Mouse (Mus musculus): ENCODE results near the gene Gm49380. TPM values are rescaled to one million over a fixed set of nuclear protein-coding genes. Genes with fewer than 3 reads are reported as not detected.

Gene Gm49380
- total and polyA plus RNA-seq, 3 experiments = 0.24 TPM; not detected in 2

Other genes starting within 250 kb of the Gm49380 start
- gene Thy1, start 70.1 kb downstream of the Gm49380 start, total RNA-seq (2012; rRNA removed) = 1.5 and 4.0 TPM in 2 replicates
- gene Thy1, start 70.1 kb downstream of the Gm49380 start, polyA plus RNA-seq (2012; ENCODE audit: insufficient read depth in 1 of 2, insufficient read length in 2 of 2, low read depth in 1 of 2, low replicate concordance in 2 of 2, missing spikeins in 1 of 2) = 10 to 100 TPM in 1 of 2 experiments, not detected in 1; 24.0 TPM
- gene Usp2, start 46.5 kb downstream of the Gm49380 start, total RNA-seq (2012; rRNA removed) = 3.6 and 4.3 TPM in 2 replicates
- 10 to 100 TPM in 1 of 2 experiments, not detected in 1; 13.9 TPM for gene Usp2, start 46.5 kb downstream of the Gm49380 start, polyA plus RNA-seq (2012; ENCODE audit: insufficient read depth in 1 of 2, insufficient read length in 2 of 2, low read depth in 1 of 2, low replicate concordance in 2 of 2, missing spikeins in 1 of 2)
- gene Mfrp, start 11.8 kb downstream of the Gm49380 start, total RNA-seq (2012; rRNA removed) = not detected in 2 replicates
- gene Mfrp, start 11.8 kb downstream of the Gm49380 start, polyA plus RNA-seq (2012; ENCODE audit: insufficient read depth in 1 of 2, insufficient read length in 2 of 2, low read depth in 1 of 2, low replicate concordance in 2 of 2, missing spikeins in 1 of 2) = under 1 TPM in 1 of 2 experiments, not detected in 1; 0.10 TPM
- 0.19 TPM in 1 of 2 replicates, not detected in the other for gene C1qtnf5, start 6.3 kb downstream of the Gm49380 start, total RNA-seq (2012; rRNA removed)
- under 1 TPM in 1 of 2 experiments, not detected in 1; 0.13 TPM for gene C1qtnf5, start 6.3 kb downstream of the Gm49380 start, polyA plus RNA-seq (2012; ENCODE audit: insufficient read depth in 1 of 2, insufficient read length in 2 of 2, low read depth in 1 of 2, low replicate concordance in 2 of 2, missing spikeins in 1 of 2)
- gene Rnf26, start within 50 bp of the Gm49380 start, total RNA-seq (2012; rRNA removed) = 13.3 and 14.0 TPM in 2 replicates
- 10 to 100 TPM in 1 of 2 experiments, not detected in 1; 55.1 TPM for gene Rnf26, start within 50 bp of the Gm49380 start, polyA plus RNA-seq (2012; ENCODE audit: insufficient read depth in 1 of 2, insufficient read length in 2 of 2, low read depth in 1 of 2, low replicate concordance in 2 of 2, missing spikeins in 1 of 2)
- 0.10 and 0.15 TPM in 2 replicates for gene Mcam, start 21.0 kb upstream of the Gm49380 start, total RNA-seq (2012; rRNA removed)
- under 1 TPM in 1 of 2 experiments, not detected in 1; 0.88 TPM for gene Mcam, start 21.0 kb upstream of the Gm49380 start, polyA plus RNA-seq (2012; ENCODE audit: insufficient read depth in 1 of 2, insufficient read length in 2 of 2, low read depth in 1 of 2, low replicate concordance in 2 of 2, missing spikeins in 1 of 2)
- 9.1 and 14.9 TPM in 2 replicates for gene Cbl, start 120.5 kb upstream of the Gm49380 start, total RNA-seq (2012; rRNA removed)
- gene Cbl, start 120.5 kb upstream of the Gm49380 start, polyA plus RNA-seq (2012; ENCODE audit: insufficient read depth in 1 of 2, insufficient read length in 2 of 2, low read depth in 1 of 2, low replicate concordance in 2 of 2, missing spikeins in 1 of 2) = 10 to 100 TPM; 36.8 to 41.1 TPM
- gene Ccdc153, start 127.2 kb upstream of the Gm49380 start, total RNA-seq (2012; rRNA removed) = not detected in 2 replicates
- gene Ccdc153, start 127.2 kb upstream of the Gm49380 start, polyA plus RNA-seq (2012; ENCODE audit: insufficient read depth in 1 of 2, insufficient read length in 2 of 2, low read depth in 1 of 2, low replicate concordance in 2 of 2, missing spikeins in 1 of 2) = not detected
- not detected in 2 replicates for gene Pdzd3, start 138.0 kb upstream of the Gm49380 start, total RNA-seq (2012; rRNA removed)
- gene Pdzd3, start 138.0 kb upstream of the Gm49380 start, polyA plus RNA-seq (2012; ENCODE audit: insufficient read depth in 1 of 2, insufficient read length in 2 of 2, low read depth in 1 of 2, low replicate concordance in 2 of 2, missing spikeins in 1 of 2) = under 1 TPM in 1 of 2 experiments, not detected in 1; 0.06 TPM
- gene Nlrx1, start 155.1 kb upstream of the Gm49380 start, total RNA-seq (2012; rRNA removed) = 1.2 and 1.5 TPM in 2 replicates
- 1 to 10 TPM in 1 of 2 experiments, not detected in 1; 7.0 TPM for gene Nlrx1, start 155.1 kb upstream of the Gm49380 start, polyA plus RNA-seq (2012; ENCODE audit: insufficient read depth in 1 of 2, insufficient read length in 2 of 2, low read depth in 1 of 2, low replicate concordance in 2 of 2, missing spikeins in 1 of 2)
- 2.5 and 4.1 TPM in 2 replicates for gene Abcg4, start 175.1 kb upstream of the Gm49380 start, total RNA-seq (2012; rRNA removed)
- gene Abcg4, start 175.1 kb upstream of the Gm49380 start, polyA plus RNA-seq (2012; ENCODE audit: insufficient read depth in 1 of 2, insufficient read length in 2 of 2, low read depth in 1 of 2, low replicate concordance in 2 of 2, missing spikeins in 1 of 2) = 10 to 100 TPM in 1 of 2 experiments, not detected in 1; 17.1 TPM
- gene Hinfp, start 192.2 kb upstream of the Gm49380 start, total RNA-seq (2012; rRNA removed) = 14.3 and 16.4 TPM in 2 replicates
- 10 to 100 TPM in 1 of 2 experiments, not detected in 1; 31.3 TPM for gene Hinfp, start 192.2 kb upstream of the Gm49380 start, polyA plus RNA-seq (2012; ENCODE audit: insufficient read depth in 1 of 2, insufficient read length in 2 of 2, low read depth in 1 of 2, low replicate concordance in 2 of 2, missing spikeins in 1 of 2)
- gene C2cd2l, start 206.8 kb upstream of the Gm49380 start, total RNA-seq (2012; rRNA removed) = 4.3 and 4.7 TPM in 2 replicates
- gene C2cd2l, start 206.8 kb upstream of the Gm49380 start, polyA plus RNA-seq (2012; ENCODE audit: insufficient read depth in 1 of 2, insufficient read length in 2 of 2, low read depth in 1 of 2, low replicate concordance in 2 of 2, missing spikeins in 1 of 2) = 10 to 100 TPM in 1 of 2 experiments, not detected in 1; 10.9 TPM
- gene Dpagt1, start 212.5 kb upstream of the Gm49380 start, total RNA-seq (2012; rRNA removed) = 12.7 and 14.9 TPM in 2 replicates
- 10 to 100 TPM in 1 of 2 experiments, not detected in 1; 43.5 TPM for gene Dpagt1, start 212.5 kb upstream of the Gm49380 start, polyA plus RNA-seq (2012; ENCODE audit: insufficient read depth in 1 of 2, insufficient read length in 2 of 2, low read depth in 1 of 2, low replicate concordance in 2 of 2, missing spikeins in 1 of 2)
- 805 and 828 TPM in 2 replicates for gene H2afx, start 221.2 kb upstream of the Gm49380 start, total RNA-seq (2012; rRNA removed)
- 10 to 100 TPM in 1 of 2 experiments, not detected in 1; 89.6 TPM for gene H2afx, start 221.2 kb upstream of the Gm49380 start, polyA plus RNA-seq (2012; ENCODE audit: insufficient read depth in 1 of 2, insufficient read length in 2 of 2, low read depth in 1 of 2, low replicate concordance in 2 of 2, missing spikeins in 1 of 2)
- 110 and 145 TPM in 2 replicates for gene Hmbs, start 230.7 kb upstream of the Gm49380 start, total RNA-seq (2012; rRNA removed)
- 100 to 1,000 TPM in 1 of 2 experiments, not detected in 1; 138 TPM for gene Hmbs, start 230.7 kb upstream of the Gm49380 start, polyA plus RNA-seq (2012; ENCODE audit: insufficient read depth in 1 of 2, insufficient read length in 2 of 2, low read depth in 1 of 2, low replicate concordance in 2 of 2, missing spikeins in 1 of 2)
- 18.4 and 18.6 TPM in 2 replicates for gene Vps11, start 248.2 kb upstream of the Gm49380 start, total RNA-seq (2012; rRNA removed)
- gene Vps11, start 248.2 kb upstream of the Gm49380 start, polyA plus RNA-seq (2012; ENCODE audit: insufficient read depth in 1 of 2, insufficient read length in 2 of 2, low read depth in 1 of 2, low replicate concordance in 2 of 2, missing spikeins in 1 of 2) = 10 to 100 TPM in 1 of 2 experiments, not detected in 1; 27.1 TPM